Mouse (Mus musculus) mature B cell (primary cell): ENCODE measurements around the gene Ubiad1.

Source experiments
- in situ Hi-C: fragments of 300-500 bp; cut with MboI; formaldehyde crosslinking; loops from 2 replicates; pipeline ENCODE4 v1.14.3; 2019

Gene Ubiad1

DNA sequence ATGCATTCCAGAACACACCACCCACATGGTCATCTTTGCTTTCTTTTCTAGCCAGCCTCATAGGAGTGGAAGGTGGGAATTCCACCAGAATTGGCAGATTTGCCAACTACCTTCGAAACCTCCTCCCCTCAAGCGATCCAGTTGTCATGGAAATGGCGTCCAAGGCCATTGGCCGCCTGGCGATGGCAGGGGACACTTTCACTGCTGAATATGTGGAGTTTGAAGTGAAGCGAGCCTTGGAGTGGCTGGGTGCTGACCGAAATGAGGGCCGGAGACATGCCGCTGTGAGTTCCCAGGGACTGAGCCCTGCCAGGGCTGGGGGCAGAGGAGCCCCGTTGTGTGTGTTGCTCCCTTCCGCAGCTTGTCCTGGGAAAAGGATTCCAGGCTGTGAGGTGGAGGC, 9.1 kb upstream of the Ubiad1 start:
- in situ Hi-C loops: no loop called here

DNA sequence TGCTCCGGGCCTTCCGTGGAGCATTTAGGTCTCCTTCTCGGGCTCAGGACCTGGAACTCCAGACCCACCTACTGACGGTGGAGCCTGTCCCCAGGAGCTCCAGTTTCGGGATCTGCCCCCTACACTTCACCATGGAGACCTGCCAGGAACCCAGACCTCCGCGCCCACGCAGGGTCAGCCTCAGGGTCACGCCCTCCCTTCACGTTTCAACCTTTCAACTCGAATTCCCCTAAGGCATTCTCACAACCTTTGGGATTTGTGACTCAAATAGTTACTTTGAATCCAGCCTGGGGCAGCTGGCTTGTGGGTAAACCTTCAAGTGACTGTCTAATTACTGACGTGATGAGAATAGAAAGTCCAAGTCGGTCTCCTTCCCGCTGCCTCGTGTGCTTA, 4.3 kb upstream of the Ubiad1 start:
- in situ Hi-C loops: loop anchor here (25.0 kb wide), 1 partner anchor 287 kb away; the partner anchor contains the start of genes Fbxo2, Fbxo44 and Fbxo6

GRCm38 (mm10) chr4:148448179-148448852, 3.7 kb upstream of the Ubiad1 start, which contains the start of gene Mtor:
TSS of gene Mtor (plus strand) at chr4:148448611.
- in situ Hi-C loops: loop anchor here (25.0 kb wide), 1 partner anchor 286 kb away; the partner anchor contains the start of genes Fbxo2, Fbxo44 and Fbxo6

GRCm38 (mm10) chr4:148442598-148442997, 2.0 kb downstream of the Ubiad1 start:
- in situ Hi-C loops: loop anchor here (25.0 kb wide), 1 partner anchor 280 kb away; the partner anchor contains the start of genes Fbxo2, Fbxo44 and Fbxo6

DNA sequence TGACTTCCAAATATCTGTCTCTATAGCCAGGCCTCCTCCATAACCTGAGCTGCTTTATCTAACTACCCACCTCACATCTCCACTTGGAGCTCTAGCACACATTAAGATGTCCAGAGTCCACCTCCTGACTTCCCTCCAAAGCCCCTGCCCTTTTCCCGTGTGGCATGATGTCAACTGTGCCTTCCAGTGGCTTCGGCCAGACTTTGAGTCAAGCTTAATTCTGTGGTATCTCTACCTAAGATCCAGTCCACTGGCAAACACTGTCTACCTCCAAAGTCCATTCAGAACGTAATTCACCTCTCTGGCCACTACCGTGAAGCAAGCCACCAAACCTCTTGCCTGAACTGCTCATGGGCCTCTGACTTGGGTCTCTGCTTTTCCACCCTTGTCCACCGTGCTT, 2.6 kb downstream of the Ubiad1 start:
- in situ Hi-C loops: loop anchor here (25.0 kb wide), 1 partner anchor 280 kb away; the partner anchor contains the start of genes Fbxo2, Fbxo44 and Fbxo6

DNA sequence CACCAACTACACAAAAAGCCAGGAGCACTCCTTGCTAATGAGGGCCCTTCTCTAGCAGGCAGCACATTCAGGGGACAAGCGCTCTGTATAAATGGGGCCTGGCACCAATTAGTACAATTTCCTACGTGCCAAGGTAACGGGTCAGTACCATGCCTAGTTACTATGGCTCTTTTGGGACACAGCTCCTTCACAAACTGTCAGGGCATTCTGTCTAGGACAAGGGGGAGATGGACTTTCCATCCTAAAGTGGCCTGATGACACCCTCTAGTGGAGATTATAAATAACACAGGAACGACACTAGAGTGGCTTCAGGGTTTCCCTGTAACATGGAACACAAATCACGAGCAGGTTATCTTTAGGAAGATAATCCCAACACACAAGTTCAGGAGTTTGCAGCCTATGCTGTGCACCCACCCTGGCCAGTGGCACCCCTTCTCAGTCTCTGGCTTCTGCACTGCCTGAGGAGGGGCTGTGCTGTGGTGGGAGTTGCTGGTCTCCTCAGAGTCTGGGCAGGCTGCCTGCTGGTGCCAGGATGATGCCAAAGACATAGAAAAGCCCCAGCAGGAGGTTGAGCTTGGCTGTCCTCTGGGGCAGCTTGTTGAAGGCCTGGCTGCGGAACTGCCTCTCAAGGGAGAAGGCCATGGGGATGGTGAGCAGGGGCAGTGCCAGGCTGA, 8.8 kb downstream of the Ubiad1 start:
- in situ Hi-C loops: loop anchor here (25.0 kb wide), 1 partner anchor 273 kb away; the partner anchor contains the start of genes Fbxo2, Fbxo44 and Fbxo6

DNA sequence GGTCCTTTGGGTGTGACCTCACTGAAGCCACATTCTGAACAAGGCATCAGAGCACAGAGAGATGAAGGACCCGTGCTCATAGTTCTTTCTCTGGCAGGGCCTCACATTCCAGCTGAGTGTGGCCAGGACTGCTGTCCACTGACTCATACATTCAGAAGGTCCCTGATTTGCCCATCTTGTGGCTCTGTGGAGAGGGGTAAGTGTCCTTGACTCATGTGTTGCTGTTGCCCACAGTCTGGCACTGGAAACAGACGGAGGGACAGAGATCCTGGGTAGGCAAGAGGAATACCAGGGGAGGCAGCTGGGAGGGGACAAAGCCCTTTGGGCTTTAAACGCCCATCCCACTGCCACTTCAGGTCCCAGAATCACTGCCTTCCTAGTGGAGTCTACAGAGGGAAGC, 9.5 kb downstream of the Ubiad1 start:
- in situ Hi-C loops: loop anchor here (25.0 kb wide), 1 partner anchor 273 kb away; the partner anchor contains the start of genes Fbxo2, Fbxo44 and Fbxo6

- in situ Hi-C loops: loop anchor here (25.0 kb wide), 1 partner anchor 272 kb away; the partner anchor contains the start of genes Fbxo2, Fbxo44 and Fbxo6
Measured at GRCm38 (mm10) chr4:148434554-148434953, 10.0 kb downstream of the Ubiad1 start.

GRCm38 (mm10) chr4:148433813-148434212, 10.8 kb downstream of the Ubiad1 start:
- in situ Hi-C loops: loop anchor here (25.0 kb wide), 1 partner anchor 272 kb away; the partner anchor contains the start of genes Fbxo2, Fbxo44 and Fbxo6

- in situ Hi-C loops: loop anchor here (25.0 kb wide), 1 partner anchor 271 kb away; the partner anchor contains the start of genes Fbxo2, Fbxo44 and Fbxo6
Measured at GRCm38 (mm10) chr4:148433336-148433735, 11.2 kb downstream of the Ubiad1 start.

DNA sequence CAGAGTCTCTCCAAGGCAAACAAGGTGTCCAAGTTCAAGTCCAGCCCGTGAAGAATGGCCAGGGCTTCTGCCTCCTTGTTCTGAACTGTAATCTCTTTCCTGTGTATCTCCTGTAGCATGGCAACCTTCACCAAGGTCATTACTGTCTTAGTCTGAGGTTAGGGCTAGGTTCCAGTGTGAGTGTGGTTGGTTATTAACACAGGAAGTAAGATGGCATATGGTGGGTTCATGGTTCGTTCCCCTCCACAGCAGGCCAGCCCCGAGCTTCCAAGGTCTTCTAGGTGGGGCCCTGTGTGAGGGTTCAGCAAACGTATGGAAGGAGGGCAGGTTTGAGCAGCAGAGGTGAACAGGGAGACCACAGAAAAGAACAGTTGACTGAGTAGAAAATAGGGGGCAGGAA, 12.1 kb downstream of the Ubiad1 start:
- in situ Hi-C loops: loop anchor here (25.0 kb wide), 1 partner anchor 270 kb away; the partner anchor contains the start of genes Fbxo2, Fbxo44 and Fbxo6

- in situ Hi-C loops: loop anchor here (25.0 kb wide), 1 partner anchor 269 kb away; the partner anchor contains the start of genes Fbxo2, Fbxo44 and Fbxo6
Measured at GRCm38 (mm10) chr4:148430880-148431519, 13.6 kb downstream of the Ubiad1 start.

- in situ Hi-C loops: loop anchor here (25.0 kb wide), 1 partner anchor 267 kb away; the partner anchor contains the start of genes Fbxo2, Fbxo44 and Fbxo6
Measured at GRCm38 (mm10) chr4:148429686-148430085, 14.9 kb downstream of the Ubiad1 start.

DNA sequence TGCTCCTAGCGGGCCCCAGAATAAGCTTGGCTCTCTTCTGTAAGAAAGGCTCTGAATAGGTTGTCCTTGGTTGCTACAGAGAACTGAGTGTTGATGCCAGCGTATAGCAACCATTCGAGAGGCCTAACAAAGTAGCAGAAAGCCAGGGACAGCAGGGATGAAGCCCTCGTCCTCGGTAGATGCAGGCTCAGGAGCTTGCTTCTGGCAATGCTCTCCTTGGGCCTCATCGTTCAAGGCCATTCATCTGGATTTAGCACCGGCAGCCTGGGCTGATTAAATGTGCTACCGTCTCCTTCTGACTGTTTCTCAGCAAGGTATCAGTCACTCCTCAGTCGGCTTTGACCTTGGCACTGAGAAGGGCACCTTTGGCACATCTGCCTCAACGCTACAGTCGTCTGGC, 15.4 kb downstream of the Ubiad1 start:
- in situ Hi-C loops: loop anchor here (25.0 kb wide), 1 partner anchor 267 kb away; the partner anchor contains the start of genes Fbxo2, Fbxo44 and Fbxo6

DNA sequence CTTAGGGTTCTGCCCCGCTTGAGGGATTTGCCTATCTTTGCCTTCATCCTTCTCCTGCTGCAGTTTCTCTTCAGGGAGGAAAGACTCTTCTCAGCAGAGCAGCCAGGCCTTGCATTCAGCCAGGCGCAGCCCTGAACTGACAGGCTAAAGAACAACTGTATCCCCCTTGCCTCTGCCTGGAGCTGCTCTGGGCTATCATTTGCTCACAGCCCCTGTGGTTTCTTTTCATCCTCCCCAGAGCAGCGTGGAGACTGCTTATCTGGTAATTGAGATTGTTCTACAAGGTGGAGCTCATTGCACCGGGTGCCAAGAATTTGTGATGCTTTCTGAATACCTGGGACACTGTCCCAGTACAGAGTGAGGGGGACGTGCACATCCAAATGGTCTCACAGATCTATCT, 16.0 kb downstream of the Ubiad1 start:
- in situ Hi-C loops: loop anchor here (25.0 kb wide), 1 partner anchor 266 kb away; the partner anchor contains the start of genes Fbxo2, Fbxo44 and Fbxo6

GRCm38 (mm10) chr4:148426950-148427850, 17.4 kb downstream of the Ubiad1 start:
- in situ Hi-C loops: loop anchor here (25.0 kb wide), 1 partner anchor 265 kb away; the partner anchor contains the start of genes Fbxo2, Fbxo44 and Fbxo6

DNA sequence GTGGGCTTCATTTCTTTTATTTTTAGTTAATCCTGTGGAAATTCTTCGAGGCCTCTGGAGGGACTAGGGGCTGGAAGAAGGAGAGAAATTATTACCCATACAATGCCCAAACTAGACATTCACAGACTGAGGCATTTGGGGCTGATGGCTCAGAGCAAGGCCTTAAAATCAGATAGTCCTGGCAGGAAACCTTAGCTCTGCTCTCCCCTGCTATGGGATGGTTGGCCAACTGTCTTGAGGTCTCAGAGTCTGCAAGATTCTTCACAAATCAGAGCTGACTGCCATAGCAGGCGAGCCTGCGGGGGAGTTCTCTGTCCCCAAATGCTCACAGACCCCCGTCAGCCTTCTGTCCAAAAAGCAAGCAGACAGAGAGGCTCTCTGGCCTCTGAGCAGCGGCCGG, 27.0 kb downstream of the Ubiad1 start:
- in situ Hi-C loops: no loop called here

DNA sequence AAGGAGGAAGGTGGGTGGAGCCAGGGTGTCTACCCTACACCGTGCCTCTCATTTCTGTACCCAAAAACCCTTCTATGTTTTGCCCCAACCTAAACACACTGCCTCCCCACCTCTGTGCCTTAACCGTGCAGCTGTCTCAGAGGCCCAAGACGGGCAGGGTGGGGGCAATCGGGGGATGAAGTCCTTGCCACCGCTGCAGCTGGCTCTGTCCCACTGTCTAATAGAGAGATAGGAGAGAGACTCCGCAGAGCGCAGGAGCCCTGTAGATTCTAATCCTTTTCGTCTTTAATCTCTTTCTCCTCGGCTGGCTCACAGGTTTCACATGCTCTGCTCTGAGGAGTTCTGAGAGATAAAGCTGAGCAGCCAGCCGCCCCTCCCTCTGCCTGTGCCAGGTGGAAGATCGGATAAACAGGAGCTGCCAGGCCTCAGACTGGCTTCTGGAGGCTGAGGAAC, 27.5 kb downstream of the Ubiad1 start:
- in situ Hi-C loops: no loop called here

- in situ Hi-C loops: no loop called here
Measured at GRCm38 (mm10) chr4:148415575-148415974, 29.0 kb downstream of the Ubiad1 start.
